Mouse (Mus musculus): ENCODE data around the gene Stum.

DNA sequence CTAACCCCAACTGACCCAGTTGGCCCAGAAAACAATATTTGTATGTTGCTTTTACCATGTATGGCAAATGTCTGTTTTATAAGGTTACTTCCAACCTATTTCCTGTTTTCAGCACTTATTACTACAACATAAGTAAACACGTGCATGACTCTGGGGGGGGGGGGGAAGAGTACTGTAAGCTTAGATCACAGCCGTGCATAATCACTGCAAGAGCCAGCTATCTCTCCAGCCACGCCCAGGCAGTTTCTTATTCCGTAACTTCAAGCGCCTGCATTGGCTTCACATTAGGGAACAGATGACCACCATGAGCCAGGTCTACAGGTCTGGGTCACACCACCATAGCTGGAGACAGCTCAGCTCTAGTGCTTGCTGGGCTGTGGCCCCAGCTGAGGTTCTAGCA, 53.5 kb downstream of the Stum start:
- TF ChIP-seq CTCF (IDR thresholded peaks at IDR 0.05; ENCODE audit: insufficient read depth, low read length) (no peak), POLR2A (IDR thresholded peaks at IDR 0.05; ENCODE audit: borderline replicate concordance, extremely low read depth, low read depth, low read length) (no peak)
